Mouse (Mus musculus): Measurements from ENCODE around the gene Ndufs8.

Ndufs8 gene

GRCm38 (mm10) chr19:3931716-3932115 is 19.1 kb upstream of the Ndufs8 start:
- no peak for DNase-seq (ENCODE audit: low spot score)

- DNase-seq (ENCODE audit: low spot score): no peak
Observed at GRCm38 (mm10) chr19:3930262-3931057, 17.9 kb upstream of the Ndufs8 start.

GRCm38 (mm10) chr19:3929211-3929941 is 16.8 kb upstream of the Ndufs8 start, which contains the start of gene Aldh3b1:
Aldh3b1 (minus strand) TSS chr19:3929808.
- DNase-seq (ENCODE audit: low spot score): no peak

GRCm38 (mm10) chr19:3928779-3929178 is 16.2 kb upstream of the Ndufs8 start:
- DNase-seq (ENCODE audit: low spot score): no peak

- DNase-seq (ENCODE audit: low spot score): no peak
Observed at GRCm38 (mm10) chr19:3927989-3928388, 15.4 kb upstream of the Ndufs8 start.

- no peak for DNase-seq (ENCODE audit: low spot score)
Observed at GRCm38 (mm10) chr19:3926685-3927084, 14.1 kb upstream of the Ndufs8 start.

GRCm38 (mm10) chr19:3926279-3926678 is 13.7 kb upstream of the Ndufs8 start:
- DNase-seq (ENCODE audit: low spot score): no peak

- no peak for DNase-seq (ENCODE audit: low spot score)
Observed at GRCm38 (mm10) chr19:3925859-3926258, 13.3 kb upstream of the Ndufs8 start.

GRCm38 (mm10) chr19:3924868-3925267 is 12.3 kb upstream of the Ndufs8 start:
- DNase-seq (ENCODE audit: low spot score): no peak

GRCm38 (mm10) chr19:3924190-3924589 is 11.6 kb upstream of the Ndufs8 start:
- no peak for DNase-seq (ENCODE audit: low spot score)

GRCm38 (mm10) chr19:3923586-3923985 is 11.0 kb upstream of the Ndufs8 start:
- DNase-seq (ENCODE audit: low spot score): no peak

- DNase-seq (ENCODE audit: low spot score): no peak
Observed at GRCm38 (mm10) chr19:3922661-3923371, 10.2 kb upstream of the Ndufs8 start.

- DNase-seq (ENCODE audit: low spot score): no peak
Observed at GRCm38 (mm10) chr19:3919928-3920327, 7.4 kb upstream of the Ndufs8 start.

- no peak for DNase-seq (ENCODE audit: low spot score)
Observed at GRCm38 (mm10) chr19:3916727-3917126, 4.2 kb upstream of the Ndufs8 start.

GRCm38 (mm10) chr19:3914535-3914934 is 2.0 kb upstream of the Ndufs8 start:
- no peak for DNase-seq (ENCODE audit: low spot score)

GRCm38 (mm10) chr19:3913692-3914091 is 1.1 kb upstream of the Ndufs8 start:
- no peak for DNase-seq (ENCODE audit: low spot score)

GRCm38 (mm10) chr19:3910206-3910605 is 2.4 kb downstream of the Ndufs8 start:
- no peak for DNase-seq (ENCODE audit: low spot score)

- no peak for DNase-seq (ENCODE audit: low spot score)
Observed at GRCm38 (mm10) chr19:3907876-3908660, 4.5 kb downstream of the Ndufs8 start.

GRCm38 (mm10) chr19:3906795-3907786 is 5.5 kb downstream of the Ndufs8 start, which contains the start of gene Tcirg1:
Tcirg1 (minus strand) TSS chr19:3907133.
- peak; percentile 75 for DNase-seq (ENCODE audit: low spot score)

- no peak for DNase-seq (ENCODE audit: low spot score)
Observed at GRCm38 (mm10) chr19:3906326-3906725, 6.2 kb downstream of the Ndufs8 start.
